Mouse (Mus musculus): ENCODE results near the gene Tlr3.

- TF ChIP-seq CTCF (IDR thresholded peaks at IDR 0.05; ENCODE audit: extremely low read depth, insufficient read depth, low read length) (no peak), POLR2A (IDR thresholded peaks at IDR 0.05; ENCODE audit: extremely low read depth, insufficient read depth, low read length) (no peak)
Observed at GRCm38 (mm10) chr8:45381963-45382347, 28.9 kb downstream of the Tlr3 start, which contains the start of gene Fam149a.

Data from cortical plate, adult 2 months (tissue).